11 mouse cellular contexts compared by ENCODE assay signal in the genomic region with DNA sequence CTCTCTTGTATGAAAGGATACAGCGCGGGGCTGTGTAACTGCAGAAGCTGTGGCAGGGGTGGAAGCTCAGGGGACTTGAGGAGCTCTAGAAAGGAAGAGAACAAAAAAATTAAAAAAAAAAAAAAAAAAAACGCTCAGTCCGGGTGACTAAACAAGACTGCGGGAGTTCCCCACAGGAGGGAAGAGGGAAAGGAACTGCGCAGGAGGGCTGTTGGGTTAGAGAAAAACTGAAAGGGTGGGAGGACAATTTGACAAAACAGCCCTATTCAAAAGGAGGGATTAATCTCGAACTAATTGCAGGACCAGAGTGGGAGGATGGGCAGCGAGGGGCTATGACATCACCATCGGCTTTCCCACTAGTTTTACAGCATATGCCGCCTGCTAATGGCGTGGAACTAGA. TPM values are rescaled to one million over a fixed set of nuclear protein-coding genes. Genes with fewer than 3 reads are reported as not detected.
DNase-seq lines count a peak whose midpoint lies in the region; ATAC-seq and TF ChIP-seq lines count a peak whose summit lies in the region.
"Had no signal": no experiment of that assay in that cellular context is flagged by ENCODE, and none has a peak within 500 bp of the region (broad histone marks: within the 10 kb centered on the region; RNA-seq: fewer than 3 reads in every experiment).

No protein-coding gene starts in this region.

- H3K9ac ChIP-seq in forebrain, postnatal 0 days = no peak overlapping the region
- H3K9ac ChIP-seq in midbrain, embryonic 14.5 days (replicated peaks; ENCODE audit: low read length) = 0 out of 2 replicates have a peak overlapping the region, but pooled peaks have one; percentile 4

- H3K9me3 ChIP-seq in forebrain, postnatal 0 days (ENCODE audit: low read length) = no peaks in the 10 kb centered on the region
- H3K9me3 ChIP-seq in midbrain, embryonic 14.5 days (ENCODE audit: control insufficient read depth, low read length) = no peaks in the 10 kb centered on the region

- H3K27ac ChIP-seq in forebrain, postnatal 0 days (ENCODE audit: low read depth, low read length) = no peak overlapping the region
- no peak overlapping the region for H3K27ac ChIP-seq in midbrain, embryonic 14.5 days (replicated peaks; ENCODE audit: low read depth, low read length)
- H3K27ac ChIP-seq: gastrocnemius, adult 2 months had no signal

- H3K4me2 ChIP-seq in forebrain, postnatal 0 days (ENCODE audit: low read depth) = no peak overlapping the region
- peak overlapping the region; percentile 22 for H3K4me2 ChIP-seq in midbrain, embryonic 14.5 days (ENCODE audit: low read length)

- DNase-seq in brain, adult 2 months (ENCODE audit: low read depth, low spot score) = peak; percentile 69
- DNase-seq in forebrain, postnatal 0 days = no peak
- peak; percentile 40 for DNase-seq in midbrain, embryonic 14.5 days
- DNase-seq in cerebellum, adult 9-11 months = no peak
- DNase-seq in thymus, postnatal 14 days = no peak
- no peak for DNase-seq in layer of hippocampus, postnatal 25 days (ENCODE audit: extremely low spot score in 1 of 2, low spot score in 1 of 2)
- DNase-seq: adrenal gland, postnatal 25 days; cerebellum, postnatal 36 days; gastrocnemius, adult 2 months; lung, postnatal 36 days had no signal

- peak; percentile 59 for ATAC-seq in CD4-positive, CD25-positive, alpha-beta regulatory T cell, adult 4 months
- peak; percentile 12; the same call in 1 of the 2 replicates for ATAC-seq in forebrain, postnatal 0 days
- ATAC-seq in midbrain, embryonic 14.5 days (ENCODE audit: low FRiP score, low TSS enrichment) = no peak

- no peaks in the 10 kb centered on the region for H3K27me3 ChIP-seq in forebrain, postnatal 0 days (ENCODE audit: insufficient read depth, low read length)
- H3K27me3 ChIP-seq in midbrain, embryonic 14.5 days (ENCODE audit: control insufficient read depth, insufficient read depth, low read length) = no peaks in the 10 kb centered on the region

- H3K4me1 ChIP-seq in forebrain, postnatal 0 days (ENCODE audit: insufficient read depth) = no peaks in the 10 kb centered on the region
- no peaks in the 10 kb centered on the region for H3K4me1 ChIP-seq in midbrain, embryonic 14.5 days (ENCODE audit: control insufficient read depth, insufficient read depth, low read length)

- TF ChIP-seq CTCF in forebrain, postnatal 0 days (IDR thresholded peaks at IDR 0.05; ENCODE audit: low read depth) = no peak

- WGBS in forebrain, postnatal 0 days = 8% methylated on average over 11 of the region's 11 CpGs
- 10% methylated on average over 11 of the region's 11 CpGs for WGBS in midbrain, embryonic 14.5 days

- no peak overlapping the region for H3K4me3 ChIP-seq in forebrain, postnatal 0 days (ENCODE audit: low read depth, low read length)
- no peak overlapping the region for H3K4me3 ChIP-seq in midbrain, embryonic 14.5 days (replicated peaks; ENCODE audit: low read depth, low read length)
- H3K4me3 ChIP-seq: gastrocnemius, adult 2 months had no signal

- no peaks in the 10 kb centered on the region for H3K36me3 ChIP-seq in forebrain, postnatal 0 days (ENCODE audit: insufficient read depth)
- no peaks in the 10 kb centered on the region for H3K36me3 ChIP-seq in midbrain, embryonic 14.5 days (ENCODE audit: control insufficient read depth, insufficient read depth, low read length)

RNA-seq across cellular contexts. Expression of gene Nutf2-ps1, which starts 21.0 kb away (rescaled TPM):
- polyA plus RNA-seq in CD4-positive, CD25-positive, alpha-beta regulatory T cell, adult 4 months (2017; shearing (Covaris generic)) = 100 to 1,000 TPM; 158 to 191 TPM
- 72.1 and 78.8 TPM in 2 replicates for total RNA-seq in forebrain, postnatal 0 days (2014; rRNA removed)
- polyA plus RNA-seq in forebrain, postnatal 0 days (2015; fragmentation: Nextera tagmentation; extraction: Ambion mirVana) = 184 and 209 TPM in 2 replicates
- 221 and 229 TPM in 2 replicates for polyA plus RNA-seq in midbrain, embryonic 14.5 days (2014; fragmentation: Nextera tagmentation; extraction: Ambion mirVana)
- total RNA-seq in layer of hippocampus, postnatal 25 days (2021) = 10 to 100 TPM; 34.1 to 44.2 TPM

RNA-seq across cellular contexts. Expression of gene Smc3, which starts 32.3 kb away (rescaled TPM):
- polyA plus RNA-seq in CD4-positive, CD25-positive, alpha-beta regulatory T cell, adult 4 months (2017; shearing (Covaris generic)) = 10 to 100 TPM; 38.9 to 40.8 TPM
- total RNA-seq in forebrain, postnatal 0 days (2014; rRNA removed) = 35.5 and 41.4 TPM in 2 replicates
- polyA plus RNA-seq in forebrain, postnatal 0 days (2015; fragmentation: Nextera tagmentation; extraction: Ambion mirVana) = 36.9 and 47.0 TPM in 2 replicates
- polyA plus RNA-seq in midbrain, embryonic 14.5 days (2014; fragmentation: Nextera tagmentation; extraction: Ambion mirVana) = 66.3 and 67.8 TPM in 2 replicates
- 10 to 100 TPM; 37.7 to 42.4 TPM for total RNA-seq in layer of hippocampus, postnatal 25 days (2021)

RNA-seq across cellular contexts. Expression of gene Dusp5, which starts 39.0 kb away (rescaled TPM):
- 10 to 100 TPM in 1 of 2 experiments, 1 to 10 TPM in 1; 6.7 to 11.1 TPM for polyA plus RNA-seq in CD4-positive, CD25-positive, alpha-beta regulatory T cell, adult 4 months (2017; shearing (Covaris generic))
- total RNA-seq in forebrain, postnatal 0 days (2014; rRNA removed) = 7.5 and 7.6 TPM in 2 replicates
- 3.9 and 5.0 TPM in 2 replicates for polyA plus RNA-seq in forebrain, postnatal 0 days (2015; fragmentation: Nextera tagmentation; extraction: Ambion mirVana)
- 3.1 and 4.6 TPM in 2 replicates for polyA plus RNA-seq in midbrain, embryonic 14.5 days (2014; fragmentation: Nextera tagmentation; extraction: Ambion mirVana)
- total RNA-seq in layer of hippocampus, postnatal 25 days (2021) = 10 to 100 TPM; 19.6 to 23.9 TPM

Comparison
In these comparisons a context has a peak if more than half of its experiments do, and no peak if none do; other contexts are left out.
1. DNase-seq: peak in brain, adult 2 months (single experiment) and midbrain, embryonic 14.5 days (single experiment); none in forebrain, postnatal 0 days (single experiment), cerebellum, adult 9-11 months (single experiment), thymus, postnatal 14 days (single experiment) and layer of hippocampus, postnatal 25 days (0 of 2).